Mouse (Mus musculus) midbrain, embryonic 15.5 days (tissue): ENCODE results near the gene Cox14. TPM values are rescaled to one million over a fixed set of nuclear protein-coding genes. Genes with fewer than 3 reads are reported as not detected.
A peak's percentile ranks its signal among the peaks of the same experiment; 100 is the strongest.
"Not testable (repeated sequence)": the region's sequence is repeated elsewhere in the genome, so short reads cannot be mapped to it uniquely, and the experiment has no call there.

Experiments
- ATAC-seq: fragments of 200-750 bp; cut with Nextera tagmentation; replicated peaks from 2 replicates; pipeline ENCODE4 v1.8.0; 2017; ENCODE audit warnings: moderate TSS enrichment
- H3K27ac ChIP-seq: fragments of 300-500 bp; sonication (generic); 2 replicates; pipeline ENCODE4 v1.5.1; 2015; ENCODE audit warnings: mild to moderate bottlenecking, inconsistent platforms
- H3K27me3 ChIP-seq: fragments of 300-500 bp; sonication (generic); replicated peaks from 2 replicates; pipeline ENCODE4 v1.6.1; 2015; ENCODE audit warnings: inconsistent platforms
- H3K36me3 ChIP-seq: fragments of 300-500 bp; sonication (generic); replicated peaks from 2 replicates; pipeline ENCODE4 v1.6.1; 2015; ENCODE audit warnings: inconsistent platforms
- H3K4me1 ChIP-seq: fragments of 300-500 bp; sonication (generic); 2 replicates; pipeline ENCODE4 v1.6.1; 2015; ENCODE audit warnings: inconsistent platforms
- H3K4me2 ChIP-seq: fragments of 300-500 bp; sonication (generic); 2 replicates; pipeline ENCODE4 v1.6.1; 2015; ENCODE audit warnings: inconsistent platforms, mild to moderate bottlenecking, moderate library complexity
- H3K4me3 ChIP-seq: fragments of 300-500 bp; sonication (generic); 2 replicates; pipeline ENCODE4 v1.5.1; 2015; ENCODE audit warnings: mild to moderate bottlenecking, inconsistent platforms
- H3K9ac ChIP-seq: fragments of 300-500 bp; sonication (generic); 2 replicates; pipeline ENCODE4 v1.6.1; 2015; ENCODE audit warnings: mild to moderate bottlenecking, inconsistent platforms
- H3K9me3 ChIP-seq: fragments of 300-500 bp; sonication (generic); 2 replicates; pipeline ENCODE4 v1.6.1; 2016; ENCODE audit warnings: inconsistent platforms
- WGBS: fragments of 180-500 bp; shearing (Covaris S2); methylation state at CpG from one replicate; pipeline ENCODE4 v1.1.7; 2015; ENCODE audit warnings: mixed read lengths; 5-methylcytosine and 5-hydroxymethylcytosine counted together
- polyA plus RNA-seq: library from polyadenylated mRNA; unstranded; fragments of >200 nt; fragmentation: Nextera tagmentation; extraction: Ambion mirVana; gene quantifications from 2 replicates; pipeline ENCODE4 v1.2.1, GENCODE M21; 2015

Cox14 gene
- polyA plus RNA-seq, 1 experiment from 2014 or later = 150 TPM

DNA sequence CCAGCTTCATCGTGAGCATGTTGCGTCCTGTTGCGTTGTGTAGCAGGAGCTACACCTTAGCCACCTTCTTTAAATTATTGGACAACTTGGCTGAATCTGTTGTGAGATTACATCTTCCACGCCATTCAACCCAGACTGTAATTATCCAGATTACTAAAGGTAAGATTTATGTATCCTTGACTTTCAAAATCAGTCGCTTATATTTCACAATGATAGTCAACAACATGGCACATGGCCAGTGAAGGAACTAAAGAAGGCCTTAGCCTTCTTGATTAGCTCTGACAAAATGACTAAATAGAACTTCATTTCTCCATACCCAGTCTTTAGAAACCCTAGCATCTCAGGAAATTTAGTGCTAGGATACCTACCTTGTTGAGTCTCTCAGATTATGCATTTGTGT lies 7.8 kb downstream of the Cox14 start:
- Histone ChIP-seq H3K9ac (no peak overlapping the region), H3K9me3 (no peaks in the 10 kb centered on the region), H3K4me2 (no peak overlapping the region), H3K27ac (no peak overlapping the region), H3K27me3 (no peaks in the 10 kb centered on the region), H3K4me3 (no peak overlapping the region), H3K36me3 (peaks cover 22% of the 10 kb centered on the region), H3K4me1 (no peaks in the 10 kb centered on the region)
- WGBS = 95% methylated on average over 5 of the region's 5 CpGs
- ATAC-seq = no peak

DNA sequence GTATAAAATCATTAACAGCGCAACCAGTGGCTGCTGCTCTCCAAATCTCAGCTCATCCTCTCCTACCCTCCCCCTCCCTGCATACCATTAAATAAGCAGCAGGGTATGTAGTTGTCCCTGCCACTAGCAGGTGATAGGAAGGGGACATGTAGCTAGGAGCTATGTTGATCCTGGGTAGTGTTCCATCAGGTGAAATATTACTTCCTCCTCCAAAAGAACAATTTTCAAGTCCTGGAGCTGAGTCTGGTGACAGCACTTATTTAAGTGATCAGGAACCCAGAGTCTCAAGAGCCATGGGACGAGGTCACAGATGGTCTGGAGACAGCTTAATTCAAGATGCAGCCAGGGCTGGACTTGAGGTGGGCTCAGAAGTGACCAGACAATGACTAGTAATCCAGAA lies 10.2 kb downstream of the Cox14 start:
- no peak for ATAC-seq
- no peak overlapping the region for H3K9ac ChIP-seq
- WGBS = 91% methylated on average over 2 of the region's 2 CpGs
- H3K27me3 ChIP-seq = no peaks in the 10 kb centered on the region
- peaks cover 26% of the 10 kb centered on the region for H3K36me3 ChIP-seq
- H3K4me1 ChIP-seq = no peaks in the 10 kb centered on the region
- H3K9me3 ChIP-seq = no peaks in the 10 kb centered on the region
- H3K27ac ChIP-seq = no peak overlapping the region
- H3K4me2 ChIP-seq = no peak overlapping the region
- no peak overlapping the region for H3K4me3 ChIP-seq

DNA sequence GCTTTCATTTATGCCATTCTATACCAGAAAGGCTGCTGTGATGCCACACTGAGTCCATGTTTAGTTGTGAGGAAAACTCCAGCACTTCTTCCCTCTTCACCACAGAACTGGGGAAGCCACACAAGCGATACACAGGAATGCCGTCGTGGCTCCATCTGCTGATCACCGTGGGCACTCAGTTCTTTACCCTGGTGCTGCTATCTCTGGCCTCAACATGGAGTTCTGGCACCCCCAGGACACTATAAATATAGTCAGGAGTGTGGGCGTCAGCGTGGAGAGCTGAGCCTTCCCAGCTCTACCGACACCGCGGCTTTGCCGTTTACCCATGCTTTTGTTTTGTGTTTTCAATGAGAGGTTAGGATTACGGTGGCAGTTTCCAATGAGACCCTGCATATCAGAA lies 11.3 kb downstream of the Cox14 start:
- ATAC-seq = no peak
- H3K27me3 ChIP-seq = no peaks in the 10 kb centered on the region
- no peak overlapping the region for H3K27ac ChIP-seq
- H3K36me3 ChIP-seq = peaks cover 29% of the 10 kb centered on the region
- H3K4me1 ChIP-seq = no peaks in the 10 kb centered on the region
- H3K9me3 ChIP-seq = no peaks in the 10 kb centered on the region
- 92% methylated on average over 11 of the region's 11 CpGs for WGBS
- no peak overlapping the region for H3K4me3 ChIP-seq
- H3K4me2 ChIP-seq = no peak overlapping the region
- H3K9ac ChIP-seq = no peak overlapping the region

DNA sequence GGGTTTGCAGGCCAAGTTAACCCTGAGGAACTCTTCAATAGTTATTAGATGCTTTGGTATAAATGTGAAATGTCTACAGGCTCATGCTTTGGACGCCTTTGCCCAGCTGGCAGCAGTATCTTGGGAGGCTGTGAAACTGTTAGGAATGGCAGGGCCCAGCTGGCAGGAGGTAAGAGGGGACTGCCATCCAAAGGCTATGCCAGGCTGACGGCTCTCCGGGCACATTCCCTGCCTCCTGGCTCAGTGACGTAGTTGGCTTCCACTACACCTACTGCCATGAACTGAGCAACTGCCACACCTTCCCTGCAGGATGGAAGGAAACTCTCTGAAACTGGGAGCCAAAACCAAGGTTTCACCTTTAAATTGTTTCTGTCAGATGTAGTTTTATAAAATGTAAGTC lies 14.8 kb downstream of the Cox14 start:
- Histone ChIP-seq H3K4me2 (no peak overlapping the region), H3K9ac (no peak overlapping the region), H3K36me3 (peaks cover 36% of the 10 kb centered on the region), H3K4me1 (no peaks in the 10 kb centered on the region), H3K27ac (no peak overlapping the region), H3K9me3 (no peaks in the 10 kb centered on the region), H3K27me3 (no peaks in the 10 kb centered on the region), H3K4me3 (no peak overlapping the region)
- no peak for ATAC-seq
- 96% methylated on average over 4 of the region's 4 CpGs for WGBS

DNA sequence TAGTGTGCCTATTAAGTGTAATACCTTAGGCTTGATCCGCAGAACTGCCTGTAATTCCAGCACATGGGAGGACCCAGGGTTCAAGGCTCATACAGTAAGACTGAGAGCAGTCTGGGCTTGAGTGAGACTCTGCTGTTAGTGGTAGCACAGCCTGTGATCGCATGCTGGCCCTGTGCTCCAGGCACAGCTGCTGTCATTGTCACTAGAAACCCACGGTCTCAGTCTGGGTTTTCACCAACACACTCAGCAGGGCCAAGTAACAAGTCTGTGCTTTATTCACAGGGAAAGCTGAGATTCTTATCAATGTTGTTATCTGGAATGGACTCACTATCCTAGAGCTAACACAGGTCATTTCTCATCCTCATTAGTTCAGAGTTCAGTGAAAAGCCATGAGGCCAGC lies 28.8 kb downstream of the Cox14 start:
- ATAC-seq = no peak
- 81% methylated on average over 3 of the region's 3 CpGs for WGBS

DNA sequence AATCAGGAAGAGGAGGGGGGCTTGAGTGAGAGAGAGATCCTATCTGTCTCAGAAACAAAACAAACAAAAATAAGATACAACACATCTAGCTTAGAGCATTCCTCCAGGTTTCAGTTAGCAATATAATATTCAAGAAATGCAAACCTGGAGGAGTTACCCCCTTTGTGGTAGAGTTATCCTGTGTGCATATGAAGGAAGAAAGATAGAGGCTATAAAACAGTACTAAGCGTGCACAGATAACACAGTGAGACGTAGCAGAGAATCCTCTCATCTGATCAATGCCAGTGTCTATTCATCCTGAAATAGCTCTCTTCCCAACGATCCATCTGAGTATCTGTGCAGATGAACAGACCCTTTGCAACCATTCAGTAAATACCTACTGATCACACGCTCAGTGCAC lies 42.0 kb downstream of the Cox14 start:
- H3K9ac ChIP-seq = no peak overlapping the region
- ATAC-seq = no peak
- no peak overlapping the region for H3K4me3 ChIP-seq
- 89% methylated on average over 4 of the region's 4 CpGs for WGBS
- H3K4me2 ChIP-seq = no peak overlapping the region
- 0 out of 2 replicates have a peak, but pooled peaks cover 3% of the 10 kb centered on the region for H3K36me3 ChIP-seq
- H3K27ac ChIP-seq = no peak overlapping the region
- no peaks in the 10 kb centered on the region for H3K27me3 ChIP-seq
- H3K4me1 ChIP-seq = peaks cover 16% of the 10 kb centered on the region
- no peaks in the 10 kb centered on the region for H3K9me3 ChIP-seq

More for the DNA sequence above, 28.8 kb downstream of the Cox14 start:
- no peaks in the 10 kb centered on the region for H3K27me3 ChIP-seq
- H3K4me3 ChIP-seq = no peak overlapping the region
- no peaks in the 10 kb centered on the region for H3K9me3 ChIP-seq
- H3K36me3 ChIP-seq = no peaks in the 10 kb centered on the region
- H3K27ac ChIP-seq = no peak overlapping the region
- no peak overlapping the region for H3K4me2 ChIP-seq
- no peak overlapping the region for H3K9ac ChIP-seq
- no peaks in the 10 kb centered on the region for H3K4me1 ChIP-seq

DNA sequence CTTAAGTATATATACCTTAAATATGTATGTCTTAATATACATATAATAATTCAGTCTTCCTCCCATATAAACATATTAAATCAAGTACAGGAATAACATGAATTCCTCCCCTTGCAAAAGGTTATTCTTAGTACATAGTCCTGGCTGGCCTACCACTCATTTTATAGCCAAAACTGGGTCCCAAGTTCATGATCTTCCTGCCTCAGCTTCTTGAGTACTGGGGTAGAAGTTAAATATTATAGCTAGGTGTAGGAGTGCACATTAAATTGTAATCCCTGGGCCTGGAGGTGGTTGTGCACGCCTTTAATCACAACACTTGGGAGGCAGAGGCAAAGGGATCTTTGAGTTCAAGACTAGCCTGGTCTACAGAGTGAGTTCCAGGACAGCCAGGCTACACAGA lies 43.3 kb downstream of the Cox14 start:
- ATAC-seq = no peak
- H3K27me3 ChIP-seq = no peaks in the 10 kb centered on the region
- H3K4me3 ChIP-seq = no peak overlapping the region
- 0 out of 2 replicates have a peak, but pooled peaks cover 3% of the 10 kb centered on the region for H3K36me3 ChIP-seq
- H3K9ac ChIP-seq = no peak overlapping the region
- 100% methylated on average over 1 of the region's 1 CpGs for WGBS
- peaks cover 16% of the 10 kb centered on the region for H3K4me1 ChIP-seq
- no peak overlapping the region for H3K4me2 ChIP-seq
- no peak overlapping the region for H3K27ac ChIP-seq
- H3K9me3 ChIP-seq = no peaks in the 10 kb centered on the region

DNA sequence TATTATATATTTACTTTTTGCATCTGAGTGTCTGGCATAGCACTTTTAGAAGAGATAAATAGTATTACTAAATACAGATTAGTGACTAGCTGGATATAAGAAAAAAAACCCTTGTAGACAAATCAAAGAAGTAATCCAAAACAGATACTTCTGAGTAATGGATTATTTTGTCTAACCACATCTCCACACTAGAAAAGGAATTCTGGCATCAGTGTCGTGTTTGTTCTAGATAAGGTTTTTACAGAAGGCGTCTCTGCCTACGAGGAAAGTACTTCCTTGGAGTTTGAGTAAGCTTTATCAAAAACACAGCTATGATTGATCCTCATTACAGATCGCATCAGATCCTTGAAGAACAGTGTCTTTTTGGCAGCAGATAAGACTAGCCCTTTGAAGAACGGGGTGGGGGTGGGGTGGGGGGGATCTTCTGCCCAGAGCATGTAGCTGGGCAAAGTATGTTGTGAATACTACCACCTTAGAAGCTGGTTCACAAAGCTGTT lies 45.6 kb downstream of the Cox14 start:
- Histone ChIP-seq H3K27me3 (no peaks in the 10 kb centered on the region), H3K4me3 (peak overlapping the region; percentile 64), H3K36me3 (no peaks in the 10 kb centered on the region), H3K27ac (peak overlapping the region; percentile 87), H3K9ac (peak overlapping the region; percentile 70), H3K4me1 (peaks cover 16% of the 10 kb centered on the region), H3K9me3 (no peaks in the 10 kb centered on the region), H3K4me2 (peak overlapping the region; percentile 71)
- no peak for ATAC-seq
- 36% methylated on average over 5 of the region's 5 CpGs for WGBS

DNA sequence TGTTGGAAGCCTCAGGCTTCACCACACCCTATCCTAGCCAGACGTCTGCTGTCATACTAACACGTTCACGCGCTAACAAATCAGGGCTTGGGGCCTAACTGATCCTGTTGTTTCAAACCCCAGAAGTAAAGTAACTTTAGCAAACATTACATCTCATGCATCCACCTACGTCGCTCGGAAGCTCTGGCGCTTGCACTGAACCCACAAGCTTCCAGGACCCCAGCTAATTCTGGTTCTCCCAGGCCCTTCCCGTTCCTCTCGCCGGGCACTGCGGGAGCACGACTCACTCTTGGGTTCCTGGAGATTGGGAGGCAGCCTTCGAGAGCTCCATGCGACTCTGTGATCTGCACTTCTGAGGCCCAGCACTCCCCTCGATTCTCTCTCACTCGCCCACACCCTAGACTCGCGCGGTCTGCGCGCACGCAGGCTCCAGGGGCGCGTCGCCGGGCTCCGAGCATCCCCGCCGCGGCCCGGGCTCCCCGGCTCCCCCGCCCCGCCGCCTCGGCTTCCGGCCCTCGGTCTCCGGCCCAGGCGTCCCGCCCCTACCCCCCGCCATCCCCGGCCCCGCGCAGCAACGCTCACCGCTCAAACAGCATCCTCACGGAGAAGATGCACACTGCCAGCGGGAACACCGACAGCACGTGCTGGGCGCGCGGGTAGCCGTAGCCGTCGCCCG lies 46.3 kb downstream of the Cox14 start:
- H3K36me3 ChIP-seq = no peaks in the 10 kb centered on the region
- peaks cover 16% of the 10 kb centered on the region for H3K4me1 ChIP-seq
- H3K9me3 ChIP-seq = no peaks in the 10 kb centered on the region
- H3K9ac ChIP-seq = peak overlapping the region; percentile 70
- H3K4me2 ChIP-seq = peak overlapping the region; percentile 71
- ATAC-seq = peak; percentile 85
- no peaks in the 10 kb centered on the region for H3K27me3 ChIP-seq
- under 1% methylated on average over 57 of the region's 59 CpGs for WGBS
- peak overlapping the region; percentile 87 for H3K27ac ChIP-seq
- H3K4me3 ChIP-seq = peak overlapping the region; percentile 64

DNA sequence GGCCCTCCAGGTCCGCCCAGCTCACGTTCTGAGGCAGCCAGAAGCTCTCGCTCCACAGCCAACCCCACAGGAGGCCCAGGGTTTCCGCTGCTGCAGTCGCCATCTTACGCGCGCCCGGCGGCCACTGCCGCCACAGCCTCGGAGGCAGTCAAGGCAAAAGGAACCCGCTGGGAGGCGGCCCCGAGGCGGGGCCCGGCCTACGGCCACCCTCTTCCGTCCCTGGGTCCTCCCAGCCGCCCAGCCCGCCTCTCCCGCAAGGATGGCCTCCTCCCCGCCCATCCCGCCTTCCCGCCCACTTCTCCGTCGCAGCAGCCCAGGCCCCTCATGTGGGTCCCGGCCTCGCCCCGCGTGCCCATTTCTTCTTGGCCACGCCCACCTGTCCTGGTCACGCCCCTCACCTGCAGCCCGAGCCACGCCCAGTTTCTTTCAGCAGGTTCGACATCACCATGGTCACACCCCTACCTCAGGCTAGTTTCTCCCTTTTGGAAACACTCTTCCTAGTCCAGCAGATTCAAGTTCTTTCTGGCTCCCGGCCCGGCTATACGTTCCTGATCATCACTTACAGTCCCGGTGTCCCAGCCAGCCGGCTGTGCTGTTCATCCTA lies 47.0 kb downstream of the Cox14 start:
- peak overlapping the region; percentile 71 for H3K4me2 ChIP-seq
- H3K4me1 ChIP-seq = peaks cover 16% of the 10 kb centered on the region
- peak overlapping the region; percentile 64 for H3K4me3 ChIP-seq

DNA sequence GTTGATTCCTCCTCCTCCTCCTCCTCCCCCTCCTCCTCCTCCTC lies 47.3 kb downstream of the Cox14 start, which contains the start of gene Cers5:
TSS of gene Cers5 (minus strand) at position 5 of the 44 bp plus-strand sequence.
- H3K9me3 ChIP-seq, ATAC-seq: not testable (repeated sequence)

More for the DNA sequence above, 47.0 kb downstream of the Cox14 start:
- peak; percentile 93 for ATAC-seq
- H3K9me3 ChIP-seq = no peaks in the 10 kb centered on the region
- H3K27me3 ChIP-seq = no peaks in the 10 kb centered on the region
- no peaks in the 10 kb centered on the region for H3K36me3 ChIP-seq
- peak overlapping the region; percentile 70 for H3K9ac ChIP-seq
- WGBS = under 1% methylated on average over 40 of the region's 41 CpGs
- H3K27ac ChIP-seq = peak overlapping the region; percentile 87

DNA sequence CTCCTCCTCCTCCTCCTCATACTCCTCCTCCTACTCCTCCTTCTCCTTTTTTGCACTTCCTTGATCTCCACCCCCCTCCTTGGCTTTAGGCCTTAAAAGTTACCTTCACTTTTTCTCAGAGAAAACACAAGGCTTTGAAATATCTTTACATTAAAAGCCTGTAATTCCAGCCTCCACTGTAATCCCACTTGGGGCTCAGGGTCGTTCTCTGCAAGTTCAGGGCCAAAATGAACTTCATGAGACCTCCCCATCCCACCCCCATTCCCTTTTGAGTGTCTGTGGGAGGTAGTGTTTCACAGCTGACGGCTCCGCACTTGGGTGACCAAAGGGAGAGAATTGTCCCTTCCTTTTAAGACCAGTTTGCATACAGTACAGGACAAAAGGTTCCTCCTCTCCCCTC lies 47.5 kb downstream of the Cox14 start:
- ATAC-seq = no peak
- H3K36me3 ChIP-seq = no peaks in the 10 kb centered on the region
- H3K27me3 ChIP-seq = no peaks in the 10 kb centered on the region
- WGBS = 30% methylated on average over 3 of the region's 3 CpGs
- H3K4me3 ChIP-seq = no peak overlapping the region
- no peaks in the 10 kb centered on the region for H3K9me3 ChIP-seq
- H3K4me2 ChIP-seq = peak overlapping the region; percentile 71; the same call in 1 of the 2 replicates
- H3K9ac ChIP-seq = no peak overlapping the region
- no peak overlapping the region for H3K27ac ChIP-seq
- peaks cover 16% of the 10 kb centered on the region for H3K4me1 ChIP-seq

More for the DNA sequence above, 47.3 kb downstream of the Cox14 start, which contains the start of gene Cers5:
- peaks cover 16% of the 10 kb centered on the region for H3K4me1 ChIP-seq
- H3K36me3 ChIP-seq, H3K27me3 ChIP-seq: not testable (repeated sequence)
- H3K4me3 ChIP-seq = peak within 1 kb of the TSS; percentile 64
- H3K27ac ChIP-seq = peak within 1 kb of the TSS; percentile 87
- H3K9ac ChIP-seq = peak within 1 kb of the TSS; percentile 70
- peak within 1 kb of the TSS; percentile 71 for H3K4me2 ChIP-seq
